Mouse (Mus musculus) right cerebral cortex, postnatal 25 days (tissue): ENCODE measurements around the gene Kcnh5.
A peak's percentile ranks its signal among the peaks of the same experiment; 100 is the strongest.

ENCODE experiments used
- DNase-seq: peaks from one replicate; pipeline ENCODE4 v3.0.0; 2022

Gene Kcnh5

GRCm38 (mm10) chr12:74951124-74952115 lies 225.7 kb downstream of the Kcnh5 start:
- DNase-seq: no peak

GRCm38 (mm10) chr12:74901331-74901730 lies 275.8 kb downstream of the Kcnh5 start:
- no peak for DNase-seq

- DNase-seq: no peak
Measured at GRCm38 (mm10) chr12:74900777-74901176, 276.4 kb downstream of the Kcnh5 start.

- DNase-seq: no peak
Measured at GRCm38 (mm10) chr12:74899055-74899454, 278.1 kb downstream of the Kcnh5 start.

GRCm38 (mm10) chr12:74898211-74898610 lies 278.9 kb downstream of the Kcnh5 start:
- no peak for DNase-seq

- DNase-seq: no peak
Measured at GRCm38 (mm10) chr12:74894870-74895423, 282.2 kb downstream of the Kcnh5 start.

GRCm38 (mm10) chr12:74889419-74889818 lies 287.7 kb downstream of the Kcnh5 start:
- DNase-seq: no peak

GRCm38 (mm10) chr12:74887064-74887463 lies 290.1 kb downstream of the Kcnh5 start:
- DNase-seq: no peak

GRCm38 (mm10) chr12:74881344-74881743 lies 295.8 kb downstream of the Kcnh5 start:
- DNase-seq: no peak

GRCm38 (mm10) chr12:74855666-74856065 lies 321.5 kb downstream of the Kcnh5 start:
- DNase-seq: no peak

- no peak for DNase-seq
Measured at GRCm38 (mm10) chr12:74854263-74854662, 322.9 kb downstream of the Kcnh5 start.

- DNase-seq: no peak
Measured at GRCm38 (mm10) chr12:74850323-74850722, 326.8 kb downstream of the Kcnh5 start.

GRCm38 (mm10) chr12:74849912-74850311 lies 327.2 kb downstream of the Kcnh5 start:
- DNase-seq: no peak

- DNase-seq: peak; percentile 78
Measured at GRCm38 (mm10) chr12:74848611-74849347, 328.4 kb downstream of the Kcnh5 start.
